Mouse (Mus musculus): ENCODE measurements around the gene Chmp2b.

Gene Chmp2b

GRCm38 (mm10) chr16:65561963-65562863 lies at the start of gene Chmp2b:
TSS of gene Chmp2b (minus strand) at chr16:65562726.
- peak; percentile 90 for DNase-seq (ENCODE audit: low read depth, low spot score)
- Histone ChIP-seq H3K36me3 (ENCODE audit: control insufficient read depth, insufficient read depth, low read length, poor library complexity, severe bottlenecking) (no peaks in the 10 kb centered on the region), H3K27me3 (ENCODE audit: control insufficient read depth, insufficient read depth, low read length, poor library complexity, severe bottlenecking) (no peaks in the 10 kb centered on the region)

- Histone ChIP-seq H3K27me3 (ENCODE audit: control insufficient read depth, insufficient read depth, low read length, poor library complexity, severe bottlenecking) (no peaks in the 10 kb centered on the region), H3K36me3 (ENCODE audit: control insufficient read depth, insufficient read depth, low read length, poor library complexity, severe bottlenecking) (no peaks in the 10 kb centered on the region)
- no peak for DNase-seq (ENCODE audit: low read depth, low spot score)
Observed at GRCm38 (mm10) chr16:65611678-65612077, 49.2 kb upstream of the Chmp2b start.

- Histone ChIP-seq H3K27me3 (ENCODE audit: control insufficient read depth, insufficient read depth, low read length, poor library complexity, severe bottlenecking) (no peaks in the 10 kb centered on the region), H3K36me3 (ENCODE audit: control insufficient read depth, insufficient read depth, low read length, poor library complexity, severe bottlenecking) (no peaks in the 10 kb centered on the region)
- DNase-seq (ENCODE audit: low read depth, low spot score): no peak
Observed at GRCm38 (mm10) chr16:65600798-65601197, 38.3 kb upstream of the Chmp2b start.

GRCm38 (mm10) chr16:65586111-65586865 lies 23.8 kb upstream of the Chmp2b start:
- DNase-seq (ENCODE audit: low read depth, low spot score): no peak
- H3K27me3 ChIP-seq (ENCODE audit: control insufficient read depth, insufficient read depth, low read length, poor library complexity, severe bottlenecking): no peaks in the 10 kb centered on the region
- H3K36me3 ChIP-seq (ENCODE audit: control insufficient read depth, insufficient read depth, low read length, poor library complexity, severe bottlenecking): no peaks in the 10 kb centered on the region

GRCm38 (mm10) chr16:65585699-65586098 lies 23.2 kb upstream of the Chmp2b start:
- DNase-seq (ENCODE audit: low read depth, low spot score): no peak
- H3K27me3 ChIP-seq (ENCODE audit: control insufficient read depth, insufficient read depth, low read length, poor library complexity, severe bottlenecking): no peaks in the 10 kb centered on the region
- H3K36me3 ChIP-seq (ENCODE audit: control insufficient read depth, insufficient read depth, low read length, poor library complexity, severe bottlenecking): no peaks in the 10 kb centered on the region

- H3K36me3 ChIP-seq (ENCODE audit: control insufficient read depth, insufficient read depth, low read length, poor library complexity, severe bottlenecking): no peaks in the 10 kb centered on the region
- peak; percentile 61 for DNase-seq (ENCODE audit: low read depth, low spot score)
- no peaks in the 10 kb centered on the region for H3K27me3 ChIP-seq (ENCODE audit: control insufficient read depth, insufficient read depth, low read length, poor library complexity, severe bottlenecking)
Observed at GRCm38 (mm10) chr16:65577298-65578029, 14.9 kb upstream of the Chmp2b start.

- DNase-seq (ENCODE audit: low read depth, low spot score): no peak
- Histone ChIP-seq H3K27me3 (ENCODE audit: control insufficient read depth, insufficient read depth, low read length, poor library complexity, severe bottlenecking) (no peaks in the 10 kb centered on the region), H3K36me3 (ENCODE audit: control insufficient read depth, insufficient read depth, low read length, poor library complexity, severe bottlenecking) (no peaks in the 10 kb centered on the region)
Observed at GRCm38 (mm10) chr16:65568853-65569252, 6.3 kb upstream of the Chmp2b start.

GRCm38 (mm10) chr16:65564951-65565350 lies 2.4 kb upstream of the Chmp2b start:
- Histone ChIP-seq H3K27me3 (ENCODE audit: control insufficient read depth, insufficient read depth, low read length, poor library complexity, severe bottlenecking) (no peaks in the 10 kb centered on the region), H3K36me3 (ENCODE audit: control insufficient read depth, insufficient read depth, low read length, poor library complexity, severe bottlenecking) (no peaks in the 10 kb centered on the region)
- DNase-seq (ENCODE audit: low read depth, low spot score): no peak

- DNase-seq (ENCODE audit: low read depth, low spot score): no peak
- no peaks in the 10 kb centered on the region for H3K27me3 ChIP-seq (ENCODE audit: control insufficient read depth, insufficient read depth, low read length, poor library complexity, severe bottlenecking)
Observed at GRCm38 (mm10) chr16:65564306-65564705, 1.8 kb upstream of the Chmp2b start.

GRCm38 (mm10) chr16:65562864-65563206 lies 309 bp upstream of the Chmp2b start:
- Histone ChIP-seq H3K36me3 (ENCODE audit: control insufficient read depth, insufficient read depth, low read length, poor library complexity, severe bottlenecking) (no peaks in the 10 kb centered on the region), H3K27me3 (ENCODE audit: control insufficient read depth, insufficient read depth, low read length, poor library complexity, severe bottlenecking) (no peaks in the 10 kb centered on the region)
- no peak for DNase-seq (ENCODE audit: low read depth, low spot score)

More at GRCm38 (mm10) chr16:65564306-65564705, 1.8 kb upstream of the Chmp2b start:
- no peaks in the 10 kb centered on the region for H3K36me3 ChIP-seq (ENCODE audit: control insufficient read depth, insufficient read depth, low read length, poor library complexity, severe bottlenecking)

GRCm38 (mm10) chr16:65560996-65561962 lies 1.2 kb downstream of the Chmp2b start:
- peak; percentile 33 for DNase-seq (ENCODE audit: low read depth, low spot score)
- H3K27me3 ChIP-seq (ENCODE audit: control insufficient read depth, insufficient read depth, low read length, poor library complexity, severe bottlenecking): no peaks in the 10 kb centered on the region
- no peaks in the 10 kb centered on the region for H3K36me3 ChIP-seq (ENCODE audit: control insufficient read depth, insufficient read depth, low read length, poor library complexity, severe bottlenecking)

- Histone ChIP-seq H3K36me3 (ENCODE audit: control insufficient read depth, insufficient read depth, low read length, poor library complexity, severe bottlenecking) (no peaks in the 10 kb centered on the region), H3K27me3 (ENCODE audit: control insufficient read depth, insufficient read depth, low read length, poor library complexity, severe bottlenecking) (no peaks in the 10 kb centered on the region)
- DNase-seq (ENCODE audit: low read depth, low spot score): no peak
Observed at GRCm38 (mm10) chr16:65559591-65559990, 2.9 kb downstream of the Chmp2b start.

- Histone ChIP-seq H3K27me3 (ENCODE audit: control insufficient read depth, insufficient read depth, low read length, poor library complexity, severe bottlenecking) (no peaks in the 10 kb centered on the region), H3K36me3 (ENCODE audit: control insufficient read depth, insufficient read depth, low read length, poor library complexity, severe bottlenecking) (0 out of 2 replicates have a peak, but pooled peaks cover 2% of the 10 kb centered on the region)
- no peak for DNase-seq (ENCODE audit: low read depth, low spot score)
Observed at GRCm38 (mm10) chr16:65557369-65557768, 5.2 kb downstream of the Chmp2b start.

GRCm38 (mm10) chr16:65554267-65554666 lies 8.3 kb downstream of the Chmp2b start:
- H3K36me3 ChIP-seq (ENCODE audit: control insufficient read depth, insufficient read depth, low read length, poor library complexity, severe bottlenecking): 0 out of 2 replicates have a peak, but pooled peaks cover 2% of the 10 kb centered on the region
- DNase-seq (ENCODE audit: low read depth, low spot score): no peak
- H3K27me3 ChIP-seq (ENCODE audit: control insufficient read depth, insufficient read depth, low read length, poor library complexity, severe bottlenecking): no peaks in the 10 kb centered on the region

Data from splenic B cell, adult 2 months (primary cell).